Mouse (Mus musculus) CH12.LX (cell line): Measurements from ENCODE around the gene Tanc1. TPM values are rescaled to one million over a fixed set of nuclear protein-coding genes. Genes with fewer than 3 reads are reported as not detected.

Source experiments
- DNase-seq: peaks from one replicate; pipeline ENCODE4 v3.0.0-alpha.2; 2013; ENCODE audit errors: extremely low read depth
- H3K27ac ChIP-seq: 2 replicates; pipeline ENCODE4 v1.5.1; 2012; ENCODE audit warnings: low read depth, mild to moderate bottlenecking, control low read depth, moderate library complexity; ENCODE audit not compliant: insufficient read depth
- H3K27me3 ChIP-seq: replicated peaks from 2 replicates; pipeline ENCODE3; 2012; ENCODE audit warnings: inconsistent platforms
- H3K36me3 ChIP-seq, 2 experiments: replicated peaks in 1 of 2; 2 replicates each; pipeline versions ENCODE3 to v1.6.1; 2012; ENCODE audit warnings: inconsistent platforms in 1 of 2, low read length in 1 of 2, mild to moderate bottlenecking in 1 of 2, mixed read lengths in 1 of 2, moderate library complexity in 1 of 2; ENCODE audit not compliant: control insufficient read depth in 1 of 2, insufficient read depth in 1 of 2
- H3K4me1 ChIP-seq, 2 experiments: 2 replicates each; pipeline ENCODE4 v1.6.1; 2012; ENCODE audit warnings: inconsistent platforms in 1 of 2, moderate library complexity in 1 of 2; ENCODE audit not compliant: insufficient read depth in 2 of 2, control insufficient read depth in 1 of 2
- H3K4me2 ChIP-seq: 2 replicates; pipeline ENCODE4 v1.6.1; 2012; ENCODE audit warnings: low read depth, mild to moderate bottlenecking, control low read depth; ENCODE audit not compliant: poor library complexity, insufficient read depth, severe bottlenecking
- H3K4me3 ChIP-seq, 3 experiments: fragments of 150-350 bp in 1 of 3; sonication (generic) in 1 of 3; replicated peaks in 1 of 3; 2 replicates each; pipeline versions ENCODE3 to v1.5.1; 2011 to 2012; ENCODE audit warnings: low read depth in 2 of 3, low read length in 2 of 3, mild to moderate bottlenecking in 2 of 3, moderate library complexity in 2 of 3, control low read depth in 1 of 3, improper control_type of control experiment in 1 of 3, inconsistent platforms in 1 of 3, mixed read lengths in 1 of 3; ENCODE audit not compliant: poor library complexity in 1 of 3
- H3K79me2 ChIP-seq: replicated peaks from 2 replicates; pipeline ENCODE4 v1.6.1; 2012; ENCODE audit warnings: mild to moderate bottlenecking, moderate library complexity; ENCODE audit not compliant: control insufficient read depth, poor library complexity, insufficient read depth, severe bottlenecking; ENCODE audit errors: extremely low read depth
- H3K9ac ChIP-seq: 2 replicates; pipeline ENCODE4 v1.6.1; 2012; ENCODE audit warnings: low read depth, mild to moderate bottlenecking, control low read depth, moderate library complexity; ENCODE audit not compliant: insufficient read depth
- H3K9me3 ChIP-seq: replicated peaks from 2 replicates; pipeline ENCODE3; 2012; ENCODE audit warnings: low read length, inconsistent platforms, mixed read lengths
- BHLHE40 ChIP-seq: IDR thresholded peaks from 2 replicates; pipeline ENCODE4 v1.6.1; 2011; ENCODE audit warnings: mild to moderate bottlenecking, low read depth, low read length, improper control_type of control experiment
- CHD1 ChIP-seq: IDR thresholded peaks from 2 replicates; pipeline ENCODE4 v1.6.1; 2012; ENCODE audit warnings: low read depth, low read length, improper control_type of control experiment, inconsistent platforms
- CHD2 ChIP-seq: IDR thresholded peaks from 2 replicates; pipeline ENCODE4 v1.6.1; 2011; ENCODE audit warnings: low read length, improper control_type of control experiment
- ETS1 ChIP-seq: conservative IDR thresholded peaks from 2 replicates; pipeline ENCODE4 v1.6.1; 2012; ENCODE audit warnings: low read depth, mild to moderate bottlenecking, inconsistent platforms, low read length, improper control_type of control experiment, moderate library complexity
- GABPA ChIP-seq: IDR thresholded peaks from 2 replicates; pipeline ENCODE4 v1.6.1; 2012; ENCODE audit warnings: low read depth, low read length, improper control_type of control experiment, inconsistent platforms; ENCODE audit not compliant: insufficient replicate concordance
- HCFC1 ChIP-seq: IDR thresholded peaks from 2 replicates; pipeline ENCODE4 v1.6.1; 2012; ENCODE audit warnings: low read depth, mild to moderate bottlenecking, inconsistent platforms, low read length, improper control_type of control experiment
- IRF4 ChIP-seq: IDR thresholded peaks from 2 replicates; pipeline ENCODE4 v1.6.1; 2014; ENCODE audit warnings: low read depth, mild to moderate bottlenecking, inconsistent platforms, low read length, improper control_type of control experiment
- JUN ChIP-seq: IDR thresholded peaks from 2 replicates; pipeline ENCODE4 v1.6.1; 2011; ENCODE audit warnings: low read depth, mild to moderate bottlenecking, low read length, improper control_type of control experiment, moderate library complexity; ENCODE audit not compliant: insufficient read depth
- MAX ChIP-seq: IDR thresholded peaks from 2 replicates; pipeline ENCODE4 v1.6.1; 2011; ENCODE audit warnings: low read length, improper control_type of control experiment
- MAZ ChIP-seq: IDR thresholded peaks from 2 replicates; pipeline ENCODE4 v1.6.1; 2012; ENCODE audit warnings: low read depth, mild to moderate bottlenecking, inconsistent platforms, low read length, improper control_type of control experiment, moderate library complexity
- NELFE ChIP-seq: IDR thresholded peaks from 2 replicates; pipeline ENCODE4 v1.6.1; 2011; ENCODE audit warnings: low read depth, low read length, improper control_type of control experiment
- NRF1 ChIP-seq: IDR thresholded peaks from 2 replicates; pipeline ENCODE4 v1.6.1; 2014; ENCODE audit warnings: low read depth, mild to moderate bottlenecking, inconsistent platforms, low read length, improper control_type of control experiment, moderate library complexity
- POLR2A ChIP-seq: IDR thresholded peaks from 2 replicates; pipeline ENCODE4 v1.6.1; 2011; ENCODE audit warnings: low read depth, mild to moderate bottlenecking, improper control_type of control experiment, low read length
- RAD21 ChIP-seq: IDR thresholded peaks from 2 replicates; pipeline ENCODE4 v1.6.1; 2011; ENCODE audit warnings: low read depth, mild to moderate bottlenecking, low read length, improper control_type of control experiment, moderate library complexity
- RCOR1 ChIP-seq: conservative IDR thresholded peaks from 2 replicates; pipeline ENCODE4 v1.6.1; 2012; ENCODE audit warnings: low read depth, mild to moderate bottlenecking, inconsistent platforms, low read length, improper control_type of control experiment
- TBP ChIP-seq: conservative IDR thresholded peaks from 2 replicates; pipeline ENCODE4 v1.6.1; 2011; ENCODE audit warnings: low read depth, low read length, improper control_type of control experiment
- USF1 ChIP-seq: IDR thresholded peaks from 2 replicates; pipeline ENCODE4 v1.6.1; 2014; ENCODE audit warnings: low read depth, mild to moderate bottlenecking, inconsistent platforms, low read length, improper control_type of control experiment
- USF2 ChIP-seq: conservative IDR thresholded peaks from 2 replicates; pipeline ENCODE4 v1.6.1; 2011; ENCODE audit warnings: low read depth, low read length, improper control_type of control experiment
- ZC3H11A ChIP-seq: IDR thresholded peaks from 2 replicates; pipeline ENCODE4 v1.6.1; 2012; ENCODE audit warnings: low read depth, mild to moderate bottlenecking, inconsistent platforms, low read length, improper control_type of control experiment
- ZMIZ1 ChIP-seq: IDR thresholded peaks from 2 replicates; pipeline ENCODE4 v1.6.1; 2012; ENCODE audit warnings: low read depth, mild to moderate bottlenecking, inconsistent platforms, low read length, improper control_type of control experiment
- ZNF384 ChIP-seq: IDR thresholded peaks from 2 replicates; pipeline ENCODE4 v1.6.1; 2012; ENCODE audit warnings: low read depth, low read length, improper control_type of control experiment, inconsistent platforms
- dilution Hi-C: fragments of 300-500 bp; cut with MboI; formaldehyde crosslinking; loops from 2 replicates; pipeline ENCODE4 v1.14.3; 2020; ENCODE audit warnings: low sequenced_read_pairs; ENCODE audit not compliant: extremely low pct_unique_long_range_greater_than_20kb, extremely low pct_ligation_motif_present
- in situ Hi-C: fragments of 300-500 bp; cut with MboI; formaldehyde crosslinking; loops from 3 replicates; pipeline ENCODE4 v1.14.3; 2019; ENCODE audit warnings: low sequenced_read_pairs, low pct_ligation_motif_present, low pct_unique_long_range_greater_than_20kb, mixed read lengths
- polyA plus RNA-seq: library from polyadenylated mRNA; unstranded; fragments of >175 nt; gene quantifications from 2 replicates; pipeline ENCODE4 v1.2.1, GENCODE M21; 2012; ENCODE audit warnings: low read depth; ENCODE audit not compliant: insufficient read length
- total RNA-seq, 2 experiments: library from RNA; depleted of rRNA; stranded (reverse); fragments of 300-350 nt in 1 of 2; fragments of >200 nt in 1 of 2; gene quantifications; 2 replicates each; pipeline ENCODE4 v1.2.3; 2012 to 2014

Tanc1 gene
- total and polyA plus RNA-seq, 3 experiments, result 0.08 to 0.21 (median 0.08) TPM

DNA sequence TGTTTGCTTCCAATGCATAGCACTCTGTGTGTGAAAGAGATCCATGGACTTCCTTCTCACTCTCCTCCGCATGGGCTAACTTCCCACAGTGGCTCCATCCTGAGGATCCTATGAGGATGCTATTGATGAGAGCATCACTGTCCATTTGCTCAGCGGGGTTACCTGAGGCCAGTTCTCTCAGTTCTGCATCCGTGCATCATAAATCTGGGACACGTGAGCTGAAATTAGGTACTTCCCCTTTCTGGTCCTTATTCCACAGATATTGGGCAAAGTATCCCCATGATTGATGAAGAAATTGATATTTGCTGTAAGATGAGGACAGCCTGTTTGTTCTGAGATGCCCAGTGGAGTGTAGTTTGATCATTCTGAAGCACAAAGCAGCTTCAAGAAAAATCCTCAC, 156.1 kb downstream of the Tanc1 start:
- Histone ChIP-seq H3K27ac (no peak overlapping the region), H3K4me2 (no peak overlapping the region), H3K9ac (no peak overlapping the region)
- in situ Hi-C loops, result no loop called here
- TF ChIP-seq POLR2A, result no peak
- TF ChIP-seq USF1, result no peak
- TF ChIP-seq JUN, result no peak
- no peak for TF ChIP-seq ZNF384
- TF ChIP-seq, all 38 proteins: peak for 0
- Histone ChIP-seq H3K4me3 (no peak overlapping the region), H3K79me2 (no peaks in the 10 kb centered on the region), H3K27me3 (no peaks in the 10 kb centered on the region), H3K36me3 (no peaks in the 10 kb centered on the region), H3K9me3 (no peaks in the 10 kb centered on the region), H3K4me1 (peaks cover 0 to 2% of the 10 kb centered on the region in 2 experiments; a peak in 1 of 4 replicates)
- dilution Hi-C loops, result no loop called here
- DNase-seq, result no peak

DNA sequence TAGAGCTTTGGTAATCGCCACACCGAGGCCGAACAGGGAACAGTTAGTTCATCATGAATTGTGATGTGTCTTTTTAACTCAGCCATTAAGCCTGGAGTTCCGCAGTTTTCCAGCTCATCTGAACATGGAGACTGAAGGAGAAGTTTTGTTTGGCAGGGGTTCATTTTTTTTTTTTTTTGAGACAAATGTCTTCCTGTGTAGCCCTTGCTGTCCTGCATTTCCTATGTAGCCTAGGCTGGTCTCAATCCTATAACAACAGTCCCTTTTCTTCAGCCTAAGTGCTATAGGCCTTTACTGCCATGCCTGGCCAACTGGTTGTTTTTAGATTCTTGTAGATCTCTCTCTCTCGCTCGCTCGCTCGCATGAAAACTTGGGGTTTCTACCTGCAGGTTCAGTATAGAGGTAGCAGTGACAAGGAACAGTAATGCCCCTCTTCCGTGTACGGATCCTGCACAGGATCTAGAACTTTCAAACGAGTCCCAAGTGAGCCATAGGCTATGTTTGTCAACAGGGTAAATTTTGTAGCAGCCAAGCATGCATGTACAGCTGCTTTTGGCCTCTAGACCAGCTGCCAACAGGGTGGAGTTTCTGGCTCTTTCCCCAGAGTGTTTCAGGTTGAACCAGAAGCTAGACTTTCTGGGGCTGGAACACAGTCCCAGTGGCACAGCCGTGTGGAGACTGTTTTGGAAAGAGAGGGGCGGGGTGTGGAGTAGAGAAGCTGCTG, 157.0 kb downstream of the Tanc1 start:
- H3K27ac ChIP-seq, result no peak overlapping the region
- no peak overlapping the region for H3K9ac ChIP-seq
- no peak for TF ChIP-seq MAZ
- no peak for TF ChIP-seq RAD21
- no peak for TF ChIP-seq CHD1
- TF ChIP-seq MAX, result no peak
- no peak for TF ChIP-seq USF2
- TF ChIP-seq GABPA, result no peak
- no peak for TF ChIP-seq ZMIZ1
- TF ChIP-seq TBP, result no peak
- TF ChIP-seq BHLHE40, result no peak
- no peak for TF ChIP-seq NELFE
- no peak for TF ChIP-seq RCOR1
- TF ChIP-seq CHD2, result no peak
- TF ChIP-seq ETS1, result no peak
- no peak for TF ChIP-seq IRF4
- no peak for TF ChIP-seq NRF1
- no peak for TF ChIP-seq ZC3H11A
- no peak for TF ChIP-seq POLR2A
- no peak for TF ChIP-seq HCFC1
- H3K27me3 ChIP-seq, result no peaks in the 10 kb centered on the region
- no peaks in the 10 kb centered on the region for H3K9me3 ChIP-seq
- no peak overlapping the region for H3K4me3 ChIP-seq
- peaks cover 0 to 2% of the 10 kb centered on the region in 2 experiments; a peak in 1 of 4 replicates for H3K4me1 ChIP-seq
- DNase-seq, result no peak
- H3K79me2 ChIP-seq, result no peaks in the 10 kb centered on the region
- H3K36me3 ChIP-seq, result no peaks in the 10 kb centered on the region
- in situ Hi-C loops, result no loop called here
- dilution Hi-C loops, result no loop called here
- H3K4me2 ChIP-seq, result no peak overlapping the region
